Mouse (Mus musculus) CH12.LX (cell line): Measurements from ENCODE around the gene Sema3a.

Experiments used
- EP300 ChIP-seq: IDR thresholded peaks from 2 replicates; pipeline ENCODE4 v1.6.1; 2011; ENCODE audit warnings: low read length, improper control_type of control experiment
- MXI1 ChIP-seq: IDR thresholded peaks from 2 replicates; pipeline ENCODE4 v1.6.1; 2011; ENCODE audit warnings: mild to moderate bottlenecking, low read depth, low read length, improper control_type of control experiment
- POLR2A ChIP-seq: IDR thresholded peaks from 2 replicates; pipeline ENCODE4 v1.6.1; 2011; ENCODE audit warnings: low read depth, mild to moderate bottlenecking, improper control_type of control experiment, low read length

- TF ChIP-seq MXI1 (no peak), POLR2A (no peak), EP300 (no peak)
Measured at GRCm38 (mm10) chr5:13327281-13327680, 202.1 kb downstream of the Sema3a start.
